Mouse (Mus musculus) heart, adult 8-10 months (tissue): ENCODE results near the gene Rsl1d1. TPM values are rescaled to one million over a fixed set of nuclear protein-coding genes. Genes with fewer than 3 reads are reported as not detected.
A peak's percentile ranks its signal among the peaks of the same experiment; 100 is the strongest.
"Not testable (repeated sequence)": the region's sequence is repeated elsewhere in the genome, so short reads cannot be mapped to it uniquely, and the experiment has no call there.

Source experiments
- DNase-seq: peaks from one replicate; pipeline ENCODE4 v3.0.0; 2022; ENCODE audit warnings: low spot score
- microRNA-seq: library from miRNA; unstranded; fragments of <30 nt; microRNA quantifications from one replicate; pipeline ENCODE4 v1.2.0, GENCODE M21; 2022
- total RNA-seq, 4 experiments: library from RNA; stranded (reverse); gene quantifications; 2 replicates each; pipeline ENCODE4 v1.2.4; 2022

The Rsl1d1 gene
- total RNA-seq, 4 experiments from 2014 or later, result 45.2 to 53.4 (median 49.7) TPM

DNA sequence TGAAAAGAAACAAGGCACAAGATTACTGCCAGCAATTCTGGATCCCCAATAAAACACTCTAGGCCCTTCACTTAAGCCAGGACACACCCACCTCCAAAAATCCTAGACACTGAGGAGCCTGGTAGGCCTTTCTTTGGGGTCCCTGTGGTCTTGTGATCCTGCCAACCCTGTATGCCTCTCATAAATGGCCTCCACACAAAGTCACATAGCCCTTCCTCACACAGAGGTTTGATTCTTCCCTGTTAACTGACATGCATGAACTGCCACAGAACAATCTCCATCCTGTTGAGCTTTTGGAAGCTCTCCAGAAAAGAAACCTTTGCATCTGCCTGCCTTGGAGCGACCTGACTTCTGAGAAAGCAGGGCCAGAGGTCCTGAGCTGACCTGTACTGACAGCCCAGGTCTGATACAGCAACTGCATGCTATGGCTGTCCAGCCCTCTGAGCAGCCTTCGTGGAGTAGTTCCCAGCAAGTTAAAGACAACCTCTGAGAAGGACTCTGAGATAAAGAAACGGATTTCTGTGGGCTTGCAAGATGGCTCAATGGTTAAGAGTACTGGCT lies 38.4 kb downstream of the Rsl1d1 start:
- no peak for DNase-seq

DNA sequence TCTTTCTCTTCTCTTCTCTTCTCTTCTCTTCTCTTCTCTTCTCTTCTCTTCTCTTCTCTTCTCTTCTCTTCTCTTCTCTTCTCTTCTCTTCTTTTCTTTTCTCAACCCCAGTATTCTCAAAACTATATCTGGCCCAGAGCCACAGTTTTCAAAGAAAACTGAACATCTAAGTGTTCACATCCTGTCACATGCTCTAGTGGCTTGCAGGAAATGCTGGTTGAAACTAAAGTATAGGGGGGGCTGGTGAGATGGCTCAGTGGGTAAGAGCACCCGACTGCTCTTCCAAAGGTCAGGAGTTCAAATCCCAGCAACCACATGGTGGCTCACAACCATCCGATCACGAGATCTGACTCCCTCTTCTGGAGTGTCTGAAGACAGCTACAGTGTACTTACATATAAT lies 45.4 kb downstream of the Rsl1d1 start:
- not testable (repeated sequence) for DNase-seq

DNA sequence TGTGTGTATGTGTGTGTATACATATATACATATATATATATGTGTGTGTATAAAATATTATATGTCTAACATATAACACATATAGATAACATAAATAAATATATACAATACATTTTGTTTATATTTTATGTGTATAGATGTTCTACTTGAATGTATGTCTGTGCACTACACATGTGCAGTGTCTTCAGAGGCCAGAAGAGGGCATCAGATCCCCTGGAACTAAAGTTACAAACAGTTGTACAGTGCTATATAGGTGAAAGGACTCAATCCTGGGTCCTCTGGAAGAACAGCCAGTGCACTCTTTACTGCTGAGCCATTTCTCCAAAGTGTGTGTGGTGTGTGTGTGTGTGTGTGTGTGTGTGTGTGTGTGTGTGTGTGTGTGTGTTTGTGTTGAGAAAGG lies 48.6 kb downstream of the Rsl1d1 start:
- DNase-seq, result no peak

- DNase-seq, result peak; percentile 100
Measured at GRCm38 (mm10) chr16:11143706-11144483, 59.2 kb downstream of the Rsl1d1 start.

Small RNA genes lying within 50 kb of the gene (microRNA-seq; reads per million reads assigned to microRNA genes)
- 12.3 reads per million, percentile 29 among the genes with 10 or more reads in this experiment for gene Gm23935

Other genes with a start within 250 kb of the Rsl1d1 start
- gene Snn, start 142.4 kb downstream of the Rsl1d1 start, total RNA-seq, result 10 to 100 TPM; 24.1 to 31.1 (median 28.1) TPM
- 10 to 100 TPM; 12.9 to 20.3 (median 14.4) TPM for gene Litaf, start 137.2 kb downstream of the Rsl1d1 start, total RNA-seq
- gene Txndc11, start 68.7 kb downstream of the Rsl1d1 start, total RNA-seq, result 10 to 100 TPM; 11.9 to 17.1 (median 12.5) TPM
- 10 to 100 TPM; 17.9 to 24.5 (median 23.6) TPM for gene Zc3h7a, start 26.9 kb downstream of the Rsl1d1 start, total RNA-seq
- gene Gspt1, start 51.0 kb upstream of the Rsl1d1 start, total RNA-seq, result 10 to 100 TPM; 58.1 to 67.9 (median 61.7) TPM
- under 1 TPM in 2 of 4 experiments, not detected in 2; 0.53 to 0.78 TPM for gene Tnfrsf17, start 110.5 kb upstream of the Rsl1d1 start, total RNA-seq
- 10 to 100 TPM in 3 of 4 experiments, 1 to 10 TPM in 1; 9.4 to 12.3 (median 10.8) TPM for gene Snx29, start 119.6 kb upstream of the Rsl1d1 start, total RNA-seq